Mouse (Mus musculus): ENCODE measurements around the gene 1700024P04Rik. TPM values are rescaled to one million over a fixed set of nuclear protein-coding genes. Genes with fewer than 3 reads are reported as not detected.
"Not testable (repeated sequence)": the region's sequence is repeated elsewhere in the genome, so short reads cannot be mapped to it uniquely, and the experiment has no call there.

Gene 1700024P04Rik
- polyA plus RNA-seq, 1 experiment = not detected

- TF ChIP-seq POLR2A (IDR thresholded peaks at IDR 0.05; ENCODE audit: low read depth, low read length) (no peak), CTCF (IDR thresholded peaks at IDR 0.05; ENCODE audit: extremely low read depth, insufficient read length, insufficient replicate concordance, low read depth, low read length) (no peak)
- Histone ChIP-seq H3K4me3 (ENCODE audit: low read depth, low read length) (no peak overlapping the region), H3K27ac (ENCODE audit: insufficient read depth, low read depth, low read length) (no peak overlapping the region), H3K36me3 (ENCODE audit: control insufficient read depth, insufficient read depth, low read length) (no peaks in the 10 kb centered on the region), H3K4me1 (ENCODE audit: control insufficient read depth, insufficient read depth, insufficient read length, low read length) (peaks cover 3% of the 10 kb centered on the region; the same call in 1 of the 2 replicates), H3K27me3 (ENCODE audit: control insufficient read depth, insufficient read depth, low read length) (no peaks in the 10 kb centered on the region)
- WGBS = 61% methylated on average over 5 of the region's 5 CpGs
These were observed 12.7 kb upstream of the 1700024P04Rik start for GRCm38 (mm10) chr13:98997025-98997424.

DNA sequence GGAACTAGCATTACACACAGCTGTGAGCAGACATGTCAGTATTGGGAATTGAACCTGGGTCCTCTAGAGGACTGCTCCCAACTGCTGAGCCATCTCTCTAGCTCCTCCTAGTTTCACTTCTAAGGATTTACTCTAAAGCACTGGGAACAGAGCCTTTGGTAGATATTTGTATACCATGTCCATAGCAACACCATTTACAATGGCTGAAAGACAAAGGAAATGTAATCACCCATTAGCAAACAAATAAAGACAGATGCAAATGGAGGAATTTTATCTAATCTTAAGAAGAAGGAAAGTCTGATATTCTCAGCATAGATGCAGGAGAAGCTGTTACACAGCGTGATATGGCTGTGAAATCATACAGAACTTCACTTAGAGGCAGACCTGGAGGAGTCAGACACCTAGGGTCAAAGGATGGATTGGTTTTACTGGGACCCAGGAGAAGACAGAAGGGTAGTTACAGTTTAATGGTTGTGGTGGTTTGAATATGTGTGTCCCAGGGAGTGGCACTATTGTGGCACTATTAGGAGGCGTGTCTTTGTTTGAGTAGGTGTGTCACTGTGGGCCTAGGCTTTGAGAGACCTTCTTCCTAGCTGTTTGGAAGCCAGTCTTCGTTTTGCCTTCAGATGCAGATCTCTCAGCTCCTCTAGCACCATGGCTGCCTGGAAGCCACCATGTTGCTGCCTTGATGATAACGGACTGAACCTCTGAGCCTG lies 7.1 kb downstream of the 1700024P04Rik start:
- Histone ChIP-seq H3K4me1 (ENCODE audit: control insufficient read depth, insufficient read depth, insufficient read length, low read length) (peaks cover 3% of the 10 kb centered on the region; the same call in 1 of the 2 replicates), H3K27ac (ENCODE audit: insufficient read depth, low read depth, low read length) (no peak overlapping the region), H3K27me3 (ENCODE audit: control insufficient read depth, insufficient read depth, low read length) (no peaks in the 10 kb centered on the region), H3K36me3 (ENCODE audit: control insufficient read depth, insufficient read depth, low read length) (no peaks in the 10 kb centered on the region), H3K4me3 (ENCODE audit: low read depth, low read length) (no peak overlapping the region)
- no peak for TF ChIP-seq CTCF (IDR thresholded peaks at IDR 0.05; ENCODE audit: extremely low read depth, insufficient read length, insufficient replicate concordance, low read depth, low read length)
- no peak for TF ChIP-seq POLR2A (IDR thresholded peaks at IDR 0.05; ENCODE audit: low read depth, low read length)
- WGBS = 58% methylated on average over 4 of the region's 4 CpGs

GRCm38 (mm10) chr13:98976022-98976421 lies 8.3 kb downstream of the 1700024P04Rik start:
- H3K4me3 ChIP-seq (ENCODE audit: low read depth, low read length); H3K27ac ChIP-seq (ENCODE audit: insufficient read depth, low read depth, low read length); H3K27me3 ChIP-seq (ENCODE audit: control insufficient read depth, insufficient read depth, low read length); H3K36me3 ChIP-seq (ENCODE audit: control insufficient read depth, insufficient read depth, low read length); H3K4me1 ChIP-seq (ENCODE audit: control insufficient read depth, insufficient read depth, insufficient read length, low read length): not testable (repeated sequence)
- WGBS = 30% methylated on average over 3 of the region's 3 CpGs

DNA sequence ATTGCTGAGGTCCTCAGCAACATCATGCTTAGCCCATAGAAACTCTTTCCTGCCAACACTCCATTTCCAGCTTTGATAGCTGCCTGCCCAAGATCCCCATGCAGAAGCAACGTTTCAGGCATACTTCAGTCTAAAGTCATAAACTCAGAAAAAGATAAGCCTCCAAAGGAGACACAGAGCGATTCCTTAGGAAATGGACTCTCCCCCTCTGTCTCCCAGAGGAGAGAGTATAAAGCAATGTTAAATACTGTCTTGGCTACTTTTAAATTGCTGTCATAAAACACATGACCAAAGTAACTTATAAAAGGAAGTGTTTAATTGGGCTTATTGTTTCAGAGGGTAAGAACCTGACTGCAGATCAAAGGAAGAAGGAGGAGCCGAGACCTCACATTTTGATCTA lies 12.3 kb downstream of the 1700024P04Rik start:
- WGBS = 24% methylated on average over 3 of the region's 3 CpGs
- Histone ChIP-seq H3K27me3 (ENCODE audit: control insufficient read depth, insufficient read depth, low read length) (no peaks in the 10 kb centered on the region), H3K36me3 (ENCODE audit: control insufficient read depth, insufficient read depth, low read length) (no peaks in the 10 kb centered on the region), H3K27ac (ENCODE audit: insufficient read depth, low read depth, low read length) (no peak overlapping the region), H3K4me3 (ENCODE audit: low read depth, low read length) (no peak overlapping the region), H3K4me1 (ENCODE audit: control insufficient read depth, insufficient read depth, insufficient read length, low read length) (peaks cover 7% of the 10 kb centered on the region; the same call in 1 of the 2 replicates)
- TF ChIP-seq POLR2A (IDR thresholded peaks at IDR 0.05; ENCODE audit: low read depth, low read length) (no peak), CTCF (IDR thresholded peaks at IDR 0.05; ENCODE audit: extremely low read depth, insufficient read length, insufficient replicate concordance, low read depth, low read length) (no peak)

GRCm38 (mm10) chr13:98971641-98972040 lies 12.7 kb downstream of the 1700024P04Rik start:
- H3K27ac ChIP-seq (ENCODE audit: insufficient read depth, low read depth, low read length) = no peak overlapping the region
- TF ChIP-seq POLR2A (IDR thresholded peaks at IDR 0.05; ENCODE audit: low read depth, low read length) (no peak), CTCF (IDR thresholded peaks at IDR 0.05; ENCODE audit: extremely low read depth, insufficient read length, insufficient replicate concordance, low read depth, low read length) (no peak)
- WGBS = 81% methylated on average over 5 of the region's 5 CpGs
- H3K36me3 ChIP-seq (ENCODE audit: control insufficient read depth, insufficient read depth, low read length) = no peaks in the 10 kb centered on the region
- H3K4me3 ChIP-seq (ENCODE audit: low read depth, low read length) = no peak overlapping the region
- H3K27me3 ChIP-seq (ENCODE audit: control insufficient read depth, insufficient read depth, low read length) = no peaks in the 10 kb centered on the region
- H3K4me1 ChIP-seq (ENCODE audit: control insufficient read depth, insufficient read depth, insufficient read length, low read length) = peaks cover 7% of the 10 kb centered on the region; the same call in 1 of the 2 replicates

DNA sequence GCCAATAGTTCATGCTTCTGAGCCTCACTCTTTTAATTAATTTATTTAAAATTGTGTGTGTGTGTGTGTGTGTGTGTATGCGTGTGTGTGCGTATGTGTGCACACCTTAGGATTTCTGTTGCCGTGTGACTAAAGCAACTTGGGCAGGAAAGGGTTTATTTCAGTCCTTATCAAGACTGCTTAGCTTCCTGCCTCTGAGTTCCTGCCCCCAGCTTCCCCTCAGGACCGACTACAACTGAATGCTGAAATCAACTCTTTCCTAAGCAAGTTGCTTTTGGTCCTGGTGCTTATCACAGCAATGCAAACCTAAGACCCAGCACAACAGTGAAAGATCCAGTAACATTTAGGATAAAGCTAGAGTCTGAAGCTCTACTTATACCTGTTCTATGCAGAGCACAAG lies 15.8 kb downstream of the 1700024P04Rik start:
- Histone ChIP-seq H3K36me3 (ENCODE audit: control insufficient read depth, insufficient read depth, low read length) (no peaks in the 10 kb centered on the region), H3K27me3 (ENCODE audit: control insufficient read depth, insufficient read depth, low read length) (no peaks in the 10 kb centered on the region), H3K27ac (ENCODE audit: insufficient read depth, low read depth, low read length) (no peak overlapping the region), H3K4me1 (ENCODE audit: control insufficient read depth, insufficient read depth, insufficient read length, low read length) (peaks cover 4% of the 10 kb centered on the region; the same call in 1 of the 2 replicates), H3K4me3 (ENCODE audit: low read depth, low read length) (no peak overlapping the region)
- TF ChIP-seq CTCF (IDR thresholded peaks at IDR 0.05; ENCODE audit: extremely low read depth, insufficient read length, insufficient replicate concordance, low read depth, low read length) = no peak
- TF ChIP-seq POLR2A (IDR thresholded peaks at IDR 0.05; ENCODE audit: low read depth, low read length) = no peak
- WGBS = 71% methylated on average over 4 of the region's 4 CpGs

GRCm38 (mm10) chr13:98967942-98968341 lies 16.4 kb downstream of the 1700024P04Rik start:
- H3K4me1 ChIP-seq (ENCODE audit: control insufficient read depth, insufficient read depth, insufficient read length, low read length) = peaks cover 4% of the 10 kb centered on the region; the same call in 1 of the 2 replicates
- H3K27ac ChIP-seq (ENCODE audit: insufficient read depth, low read depth, low read length) = no peak overlapping the region
- WGBS = 62% methylated on average over 6 of the region's 6 CpGs
- H3K27me3 ChIP-seq (ENCODE audit: control insufficient read depth, insufficient read depth, low read length) = no peaks in the 10 kb centered on the region
- TF ChIP-seq POLR2A (IDR thresholded peaks at IDR 0.05; ENCODE audit: low read depth, low read length) (no peak), CTCF (IDR thresholded peaks at IDR 0.05; ENCODE audit: extremely low read depth, insufficient read length, insufficient replicate concordance, low read depth, low read length) (no peak)
- no peaks in the 10 kb centered on the region for H3K36me3 ChIP-seq (ENCODE audit: control insufficient read depth, insufficient read depth, low read length)
- H3K4me3 ChIP-seq (ENCODE audit: low read depth, low read length) = no peak overlapping the region
